Mouse (Mus musculus): ENCODE data around the gene Fgd4. TPM values are rescaled to one million over a fixed set of nuclear protein-coding genes. Genes with fewer than 3 reads are reported as not detected.
"Not testable (repeated sequence)": the region's sequence is repeated elsewhere in the genome, so short reads cannot be mapped to it uniquely, and the experiment has no call there.

The Fgd4 gene
- polyA plus RNA-seq, 1 experiment: 12.5 TPM

- no peak overlapping the region for H3K4me3 ChIP-seq (replicated peaks; ENCODE audit: insufficient read depth, low read depth, low read length)
- no peaks in the 10 kb centered on the region for H3K4me1 ChIP-seq (ENCODE audit: control insufficient read depth, insufficient read depth, low read length)
- WGBS: 93% methylated on average over 2 of the region's 2 CpGs
- no peak overlapping the region for H3K27ac ChIP-seq (ENCODE audit: insufficient read depth, low read length)
- no peak for TF ChIP-seq POLR2A (IDR thresholded peaks at IDR 0.05; ENCODE audit: borderline replicate concordance, insufficient read depth, low read length)
- no peak for TF ChIP-seq CTCF (IDR thresholded peaks at IDR 0.05; ENCODE audit: borderline replicate concordance, insufficient read depth, low read depth, low read length)
- no peak for DNase-seq
- H3K27me3 ChIP-seq (ENCODE audit: control insufficient read depth, insufficient read depth, low read length): no peaks in the 10 kb centered on the region
Observed at GRCm38 (mm10) chr16:16422456-16422855, 177.9 kb downstream of the Fgd4 start.

GRCm38 (mm10) chr16:16367217-16367616 lies 233.1 kb downstream of the Fgd4 start:
- H3K27me3 ChIP-seq (ENCODE audit: control insufficient read depth, insufficient read depth, low read length); H3K27ac ChIP-seq (ENCODE audit: insufficient read depth, low read length); DNase-seq; H3K4me1 ChIP-seq (ENCODE audit: control insufficient read depth, insufficient read depth, low read length); H3K4me3 ChIP-seq (replicated peaks; ENCODE audit: insufficient read depth, low read depth, low read length): not testable (repeated sequence)
- WGBS: 73% methylated on average over 9 of the region's 9 CpGs

Other genes starting within 250 kb of the Fgd4 start
- 117 TPM in 2 replicates for gene Dnm1l, start 241.6 kb downstream of the Fgd4 start, polyA plus RNA-seq (2012; rRNA removed)
- gene Olfr19, start 75.9 kb upstream of the Fgd4 start, polyA plus RNA-seq (2012; rRNA removed): not detected in 2 replicates
- gene Spag6l, start 228.9 kb upstream of the Fgd4 start, polyA plus RNA-seq (2012; rRNA removed): 1.3 and 2.0 TPM in 2 replicates